ENCODE assay signal across 29 mouse cellular contexts in genomic region chr8:67310494-67310893, GRCm38 (mm10).
DNase-seq lines count a peak whose midpoint lies in the region; ATAC-seq and TF ChIP-seq lines count a peak whose summit lies in the region.
"Had no signal": no experiment of that assay in that cellular context is flagged by ENCODE, and none has a peak within 500 bp of the region (broad histone marks: within the 10 kb centered on the region; RNA-seq: fewer than 3 reads in every experiment).

No protein-coding gene starts in this region.

- TF ChIP-seq CTCF in hindbrain, postnatal 0 days (IDR thresholded peaks at IDR 0.05; ENCODE audit: low read depth) = no peak

- H3K4me2 ChIP-seq in midbrain, embryonic 12.5 days (replicated peaks) = no peak overlapping the region
- H3K4me2 ChIP-seq in hindbrain, postnatal 0 days (ENCODE audit: low read depth, low read length) = no peak overlapping the region
- H3K4me2 ChIP-seq in midbrain, embryonic 15.5 days = no peak overlapping the region
- H3K4me2 ChIP-seq: heart, embryonic 12.5 days; lung, embryonic 14.5 days; stomach, embryonic 15.5 days had no signal

- DNase-seq in midbrain, embryonic 10.5 days (ENCODE audit: low spot score) = no peak
- DNase-seq in hindbrain, postnatal 0 days (ENCODE audit: low spot score) = peak; percentile 8
- DNase-seq in retina, postnatal 1 day = peak; percentile 24
- DNase-seq: adrenal gland, adult 2 months; adrenal gland, postnatal 36 days; B cell, adult 2 months; cerebellum, adult 2 months; cerebellum, postnatal 14 days; gastrocnemius, adult 2 months; gastrocnemius, postnatal 36 days; heart, adult 2 months; heart, postnatal 4 days; kidney, adult 2 months; kidney, postnatal 36 days; layer of hippocampus, postnatal 36 days; liver; lung, embryonic 14.5 days; lung, postnatal 14 days had no signal

- no peaks in the 10 kb centered on the region for H3K27me3 ChIP-seq in midbrain, embryonic 12.5 days
- H3K27me3 ChIP-seq in midbrain, embryonic 10.5 days (ENCODE audit: low read depth, poor library complexity, severe bottlenecking) = no peaks in the 10 kb centered on the region
- no peaks in the 10 kb centered on the region for H3K27me3 ChIP-seq in hindbrain, postnatal 0 days (ENCODE audit: insufficient read depth, low read length)
- H3K27me3 ChIP-seq in midbrain, embryonic 15.5 days (replicated peaks) = no peaks in the 10 kb centered on the region
- H3K27me3 ChIP-seq: heart, embryonic 12.5 days; stomach, embryonic 15.5 days had no signal

- H3K9ac ChIP-seq in midbrain, embryonic 12.5 days (replicated peaks) = no peak overlapping the region
- no peak overlapping the region for H3K9ac ChIP-seq in hindbrain, postnatal 0 days (replicated peaks; ENCODE audit: low read length)
- H3K9ac ChIP-seq in midbrain, embryonic 15.5 days = no peak overlapping the region
- H3K9ac ChIP-seq: heart, embryonic 12.5 days; liver, embryonic 14.5 days; lung, embryonic 14.5 days; stomach, embryonic 15.5 days had no signal

- ATAC-seq in midbrain, embryonic 12.5 days (ENCODE audit: low FRiP score, low read depth) = peak; percentile 62; the same call in 1 of the 2 replicates
- no peak; the same call in 1 of the 2 replicates for ATAC-seq in hindbrain, postnatal 0 days
- peak; percentile 80 for ATAC-seq in midbrain, embryonic 15.5 days (replicated peaks)
- no peak for ATAC-seq in activated CD4-positive, CD25-positive, alpha-beta regulatory T cell, adult 4 months
- ATAC-seq: forebrain, embryonic 16.5 days; inflammation-experienced regulatory T-cells, adult 6 months had no signal

- H3K27ac ChIP-seq in midbrain, embryonic 12.5 days (replicated peaks) = no peak overlapping the region
- no peak overlapping the region for H3K27ac ChIP-seq in midbrain, embryonic 10.5 days (replicated peaks)
- no peak overlapping the region for H3K27ac ChIP-seq in hindbrain, postnatal 0 days
- H3K27ac ChIP-seq in midbrain, embryonic 15.5 days = no peak overlapping the region
- H3K27ac ChIP-seq: gastrocnemius, adult 2 months; heart, adult 2 months; layer of hippocampus, adult 2 months; liver, embryonic 14.5 days; stomach, embryonic 15.5 days had no signal

- H3K36me3 ChIP-seq in midbrain, embryonic 12.5 days = no peaks in the 10 kb centered on the region
- no peaks in the 10 kb centered on the region for H3K36me3 ChIP-seq in midbrain, embryonic 10.5 days
- H3K36me3 ChIP-seq in hindbrain, postnatal 0 days (ENCODE audit: insufficient read depth, low read length) = no peaks in the 10 kb centered on the region
- H3K36me3 ChIP-seq in midbrain, embryonic 15.5 days (replicated peaks) = no peaks in the 10 kb centered on the region
- H3K36me3 ChIP-seq: heart, embryonic 12.5 days; stomach, embryonic 15.5 days had no signal

- H3K4me1 ChIP-seq in midbrain, embryonic 12.5 days = no peaks in the 10 kb centered on the region
- no peaks in the 10 kb centered on the region for H3K4me1 ChIP-seq in midbrain, embryonic 10.5 days
- no peaks in the 10 kb centered on the region for H3K4me1 ChIP-seq in hindbrain, postnatal 0 days (ENCODE audit: insufficient read depth, low read length)
- no peaks in the 10 kb centered on the region for H3K4me1 ChIP-seq in midbrain, embryonic 15.5 days
- H3K4me1 ChIP-seq: heart, embryonic 12.5 days; stomach, embryonic 15.5 days had no signal

- no peak overlapping the region for H3K4me3 ChIP-seq in midbrain, embryonic 12.5 days
- no peak overlapping the region for H3K4me3 ChIP-seq in midbrain, embryonic 10.5 days
- H3K4me3 ChIP-seq in hindbrain, postnatal 0 days (ENCODE audit: low read length) = no peak overlapping the region
- no peak overlapping the region for H3K4me3 ChIP-seq in midbrain, embryonic 15.5 days
- H3K4me3 ChIP-seq: erythroblast, embryonic 14.5 days; gastrocnemius, adult 2 months; heart, adult 2 months; heart, embryonic 12.5 days; layer of hippocampus, adult 2 months; myocyte; stomach, embryonic 15.5 days had no signal

- H3K9me3 ChIP-seq in midbrain, embryonic 12.5 days = no peaks in the 10 kb centered on the region
- H3K9me3 ChIP-seq in midbrain, embryonic 10.5 days (replicated peaks) = no peaks in the 10 kb centered on the region
- H3K9me3 ChIP-seq in hindbrain, postnatal 0 days (ENCODE audit: low read length) = no peaks in the 10 kb centered on the region
- H3K9me3 ChIP-seq in midbrain, embryonic 15.5 days = no peaks in the 10 kb centered on the region
- H3K9me3 ChIP-seq: heart, embryonic 12.5 days; stomach, embryonic 15.5 days had no signal

- 87% methylated on average over 1 of the region's 1 CpGs for WGBS in midbrain, embryonic 12.5 days
- WGBS in midbrain, embryonic 10.5 days = 89% methylated on average over 1 of the region's 1 CpGs
- WGBS in hindbrain, postnatal 0 days = 74% methylated on average over 1 of the region's 1 CpGs
- 55% methylated on average over 1 of the region's 1 CpGs for WGBS in midbrain, embryonic 15.5 days

Comparison
In these comparisons a context has a peak if more than half of its experiments do, and no peak if none do; other contexts are left out.
1. ATAC-seq: peak in midbrain, embryonic 12.5 days (single experiment) and midbrain, embryonic 15.5 days (single experiment); none in hindbrain, postnatal 0 days (single experiment) and activated CD4-positive, CD25-positive, alpha-beta regulatory T cell, adult 4 months (single experiment).